In genomic region chr8:70635527-70635926, GRCm38 (mm10) we compare ENCODE assay signal across 1 mouse cellular context.
A peak's percentile ranks its signal among the peaks of the same experiment; 100 is the strongest.
TF ChIP-seq lines count a peak whose summit lies in the region.

No protein-coding gene starts in this region.

TF ChIP-seq in MEL, 35 proteins besides CTCF, POLR2A, EP300 and RAD21 (continued from another document):
- TF ChIP-seq MAFK (IDR thresholded peaks at IDR 0.05; ENCODE audit: borderline replicate concordance, low read depth, low read length) (0 out of 2 replicates have a peak, but pooled peaks have one; percentile 54), GABPA (IDR thresholded peaks at IDR 0.05; ENCODE audit: low read depth, low read length) (peak; percentile 79; the same call in 1 of the 2 replicates), ELF1 (IDR thresholded peaks at IDR 0.05; ENCODE audit: low read depth, low read length) (peak; percentile 50; the same call in 1 of the 2 replicates), E2F4 (IDR thresholded peaks at IDR 0.05; ENCODE audit: borderline replicate concordance, low read depth, low read length) (no peak), POLR2AphosphoS5 (IDR thresholded peaks at IDR 0.05; ENCODE audit: borderline replicate concordance, low read depth, low read length) (no peak)
